Mouse (Mus musculus) MEL (cell line): ENCODE measurements around the gene Folr2. TPM values are rescaled to one million over a fixed set of nuclear protein-coding genes. Genes with fewer than 3 reads are reported as not detected.

ENCODE experiments used
- DNase-seq: peaks from one replicate; pipeline ENCODE4 v3.0.0; 2011; ENCODE audit warnings: low read depth, low spot score
- H3K27ac ChIP-seq: 2 replicates; pipeline ENCODE4 v1.5.1; 2012; ENCODE audit warnings: low read depth, mild to moderate bottlenecking, control low read depth, low read length, moderate library complexity; ENCODE audit not compliant: control insufficient read depth
- H3K27me3 ChIP-seq, 2 experiments: fragments of 150-350 bp in 1 of 2; sonication (generic) in 1 of 2; 2 replicates each; pipeline ENCODE4 v1.6.1; 2012; ENCODE audit warnings: low read length in 2 of 2, mild to moderate bottlenecking in 2 of 2, improper control_type of control experiment in 1 of 2, moderate library complexity in 1 of 2; ENCODE audit not compliant: insufficient read depth in 2 of 2, control insufficient read depth in 1 of 2
- H3K36me3 ChIP-seq, 2 experiments: 2 replicates each; pipeline ENCODE4 v1.6.1; 2012 to 2014; ENCODE audit warnings: low read length in 2 of 2, improper control_type of control experiment in 1 of 2, inconsistent platforms in 1 of 2, mild to moderate bottlenecking in 1 of 2; ENCODE audit not compliant: insufficient read depth in 2 of 2, control insufficient read depth in 1 of 2
- H3K4me1 ChIP-seq, 2 experiments: fragments of 150-350 bp in 1 of 2; sonication (generic) in 1 of 2; 2 replicates each; pipeline ENCODE4 v1.6.1; 2012; ENCODE audit warnings: low read length in 2 of 2, improper control_type of control experiment in 1 of 2, mild to moderate bottlenecking in 1 of 2; ENCODE audit not compliant: insufficient read depth in 2 of 2, control insufficient read depth in 1 of 2
- H3K4me3 ChIP-seq, 2 experiments: fragments of 150-350 bp in 1 of 2; sonication (generic) in 1 of 2; 2 replicates each; pipeline ENCODE4 v1.5.1; 2012; ENCODE audit warnings: low read depth in 2 of 2, low read length in 2 of 2, mild to moderate bottlenecking in 2 of 2, moderate library complexity in 2 of 2, control low read depth in 1 of 2, improper control_type of control experiment in 1 of 2; ENCODE audit not compliant: control insufficient read depth in 1 of 2, insufficient read depth in 1 of 2
- H3K79me2 ChIP-seq: 2 replicates; pipeline ENCODE4 v1.6.1; 2012; ENCODE audit warnings: mild to moderate bottlenecking, low read length, moderate library complexity; ENCODE audit not compliant: control insufficient read depth, poor library complexity, insufficient read depth
- H3K9ac ChIP-seq: 2 replicates; pipeline ENCODE4 v1.6.1; 2012; ENCODE audit warnings: low read depth, mild to moderate bottlenecking, control low read depth, low read length, moderate library complexity; ENCODE audit not compliant: control insufficient read depth, poor library complexity, severe bottlenecking
- H3K9me3 ChIP-seq: fragments of 150-350 bp; sonication (generic); replicated peaks from 2 replicates; pipeline ENCODE4 v1.6.1; 2012; ENCODE audit warnings: mild to moderate bottlenecking, low read length, improper control_type of control experiment, moderate library complexity; ENCODE audit not compliant: insufficient read depth
- BHLHE40 ChIP-seq: IDR thresholded peaks from 2 replicates; pipeline ENCODE4 v1.6.1; 2012; ENCODE audit warnings: low read depth, mild to moderate bottlenecking, inconsistent platforms, low read length, improper control_type of control experiment, borderline replicate concordance
- CHD1 ChIP-seq: IDR thresholded peaks from 2 replicates; pipeline ENCODE4 v1.6.1; 2012; ENCODE audit warnings: low read depth, mild to moderate bottlenecking, inconsistent platforms, low read length, improper control_type of control experiment
- E2F4 ChIP-seq: IDR thresholded peaks from 2 replicates; pipeline ENCODE4 v1.6.1; 2011; ENCODE audit warnings: low read depth, low read length, improper control_type of control experiment, borderline replicate concordance
- GATA1 ChIP-seq: IDR thresholded peaks from 2 replicates; pipeline ENCODE4 v1.6.1; 2011; ENCODE audit warnings: low read depth, low read length, improper control_type of control experiment
- HCFC1 ChIP-seq: IDR thresholded peaks from 2 replicates; pipeline ENCODE4 v1.6.1; 2012; ENCODE audit warnings: low read depth, mild to moderate bottlenecking, inconsistent platforms, low read length, improper control_type of control experiment, moderate library complexity
- KAT2A ChIP-seq: conservative IDR thresholded peaks from 2 replicates; pipeline ENCODE4 v1.6.1; 2012; ENCODE audit warnings: low read depth, low read length, improper control_type of control experiment, inconsistent platforms
- MAX ChIP-seq: IDR thresholded peaks from 2 replicates; pipeline ENCODE4 v1.6.1; 2011; ENCODE audit warnings: low read length, improper control_type of control experiment
- MXI1 ChIP-seq: IDR thresholded peaks from 2 replicates; pipeline ENCODE4 v1.6.1; 2011; ENCODE audit warnings: mild to moderate bottlenecking, low read depth, low read length, improper control_type of control experiment
- NRF1 ChIP-seq: IDR thresholded peaks from 2 replicates; pipeline ENCODE4 v1.6.1; 2014; ENCODE audit warnings: low read depth, mild to moderate bottlenecking, inconsistent platforms, low read length, improper control_type of control experiment, moderate library complexity; ENCODE audit not compliant: poor library complexity, insufficient read depth, severe bottlenecking
- POLR2A ChIP-seq, 2 experiments: IDR thresholded peaks; 2 replicates each; pipeline ENCODE4 v1.6.1; 2011 to 2012; ENCODE audit warnings: low read length in 2 of 2, mild to moderate bottlenecking in 2 of 2, control low read depth in 1 of 2, improper control_type of control experiment in 1 of 2, low read depth in 1 of 2, moderate library complexity in 1 of 2; ENCODE audit not compliant: control insufficient read depth in 1 of 2, insufficient read depth in 1 of 2, poor library complexity in 1 of 2
- POLR2AphosphoS2 ChIP-seq: IDR thresholded peaks from 2 replicates; pipeline ENCODE4 v1.6.1; 2011; ENCODE audit warnings: low read length, improper control_type of control experiment
- RAD21 ChIP-seq: IDR thresholded peaks from 2 replicates; pipeline ENCODE4 v1.6.1; 2011; ENCODE audit warnings: mild to moderate bottlenecking, low read depth, low read length, improper control_type of control experiment
- RCOR1 ChIP-seq: IDR thresholded peaks from 2 replicates; pipeline ENCODE4 v1.6.1; 2012; ENCODE audit warnings: low read depth, mild to moderate bottlenecking, inconsistent platforms, low read length, improper control_type of control experiment
- UBTF ChIP-seq: IDR thresholded peaks from 2 replicates; pipeline ENCODE4 v1.6.1; 2012; ENCODE audit warnings: low read depth, mild to moderate bottlenecking, inconsistent platforms, low read length, improper control_type of control experiment, moderate library complexity, borderline replicate concordance; ENCODE audit not compliant: insufficient read depth
- ZC3H11A ChIP-seq: IDR thresholded peaks from 2 replicates; pipeline ENCODE4 v1.6.1; 2012; ENCODE audit warnings: low read depth, mild to moderate bottlenecking, inconsistent platforms, low read length, improper control_type of control experiment
- ZKSCAN1 ChIP-seq: IDR thresholded peaks from 2 replicates; pipeline ENCODE4 v1.6.1; 2012; ENCODE audit warnings: low read depth, mild to moderate bottlenecking, inconsistent platforms, low read length, improper control_type of control experiment, moderate library complexity
- ZMIZ1 ChIP-seq: IDR thresholded peaks from 2 replicates; pipeline ENCODE4 v1.6.1; 2012; ENCODE audit warnings: low read depth, mild to moderate bottlenecking, inconsistent platforms, low read length, improper control_type of control experiment, moderate library complexity
- ZNF384 ChIP-seq: IDR thresholded peaks from 2 replicates; pipeline ENCODE4 v1.6.1; 2012; ENCODE audit warnings: low read depth, mild to moderate bottlenecking, inconsistent platforms, low read length, improper control_type of control experiment
- polyA plus RNA-seq, 2 experiments: library from polyadenylated mRNA; stranded (reverse) in 1 of 2; unstranded in 1 of 2; fragments of >175 nt in 1 of 2; fragments of >200 nt in 1 of 2; gene quantifications; 2 replicates each; pipeline versions ENCODE4 v1.2.1 to v1.2.4; 2012; ENCODE audit warnings: low replicate concordance in 2 of 2, low read depth in 1 of 2; ENCODE audit not compliant: insufficient read length in 2 of 2, insufficient read depth in 1 of 2, missing spikeins in 1 of 2
- total RNA-seq: library from RNA; depleted of rRNA; stranded (reverse); fragments of 300-350 nt; gene quantifications from 2 replicates; pipeline ENCODE4 v1.2.3, GENCODE M21; 2012

The Folr2 gene
- total and polyA plus RNA-seq, 3 experiments: not detected

GRCm38 (mm10) chr7:101821571-101822501 lies 35.2 kb downstream of the Folr2 start:
- Histone ChIP-seq H3K9me3 (no peaks in the 10 kb centered on the region), H3K4me1 (no peaks in the 10 kb centered on the region), H3K36me3 (no peaks in the 10 kb centered on the region; a peak in 1 of 4 replicates), H3K27ac (no peak overlapping the region), H3K9ac (no peak overlapping the region), H3K4me3 (no peak overlapping the region), H3K79me2 (no peaks in the 10 kb centered on the region), H3K27me3 (no peaks in the 10 kb centered on the region)
- DNase-seq: no peak
- 0 out of 2 replicates have a peak, but pooled peaks have one; percentile 23 for TF ChIP-seq POLR2AphosphoS2
- TF ChIP-seq RAD21: no peak

- no peaks in the 10 kb centered on the region for H3K27me3 ChIP-seq
Measured at GRCm38 (mm10) chr7:101820295-101821030, 36.5 kb downstream of the Folr2 start.

GRCm38 (mm10) chr7:101817861-101818401 lies 39.1 kb downstream of the Folr2 start, which contains the start of gene Phox2a:
Gene Phox2a, plus strand, starts transcription at chr7:101818313.
- Histone ChIP-seq H3K4me1 (no peaks in the 10 kb centered on the region), H3K9me3 (no peaks in the 10 kb centered on the region), H3K9ac (no peak within 1 kb of the TSS), H3K27me3 (no peaks in the 10 kb centered on the region; a peak in 1 of 4 replicates), H3K4me3 (no peak within 1 kb of the TSS), H3K36me3 (no peaks in the 10 kb centered on the region), H3K27ac (no peak within 1 kb of the TSS), H3K79me2 (no peaks in the 10 kb centered on the region)
- DNase-seq: no peak
- TF ChIP-seq MXI1: no peak
- TF ChIP-seq ZC3H11A: no peak
- TF ChIP-seq NRF1: no peak
- no peak for TF ChIP-seq UBTF
- TF ChIP-seq ZKSCAN1: no peak
- no peak for TF ChIP-seq HCFC1
- TF ChIP-seq CHD1: no peak
- TF ChIP-seq E2F4: no peak
- no peak for TF ChIP-seq MAX
- TF ChIP-seq RCOR1: no peak
- no peak for TF ChIP-seq GATA1
- TF ChIP-seq BHLHE40: no peak
- TF ChIP-seq POLR2A (IDR thresholded peaks at IDR 0.05; ENCODE audit: control insufficient read depth in 1 of 2, insufficient read depth in 1 of 2, low read depth in 1 of 2, low read length in 2 of 2, poor library complexity in 1 of 2): no peak
- TF ChIP-seq ZMIZ1: no peak
- no peak for TF ChIP-seq ZNF384
- TF ChIP-seq RAD21: no peak
- TF ChIP-seq KAT2A: no peak
- TF ChIP-seq POLR2AphosphoS2: no peak

More at GRCm38 (mm10) chr7:101820295-101821030, 36.5 kb downstream of the Folr2 start:
- no peak for TF ChIP-seq CHD1
- Histone ChIP-seq H3K27ac (no peak overlapping the region), H3K9ac (no peak overlapping the region), H3K4me3 (no peak overlapping the region), H3K9me3 (no peaks in the 10 kb centered on the region), H3K4me1 (no peaks in the 10 kb centered on the region), H3K79me2 (no peaks in the 10 kb centered on the region), H3K36me3 (no peaks in the 10 kb centered on the region; a peak in 1 of 4 replicates)
- DNase-seq: no peak
